Mouse (Mus musculus) kidney, postnatal 0 days (tissue): Measurements from ENCODE around the gene Nfatc4. TPM values are rescaled to one million over a fixed set of nuclear protein-coding genes. Genes with fewer than 3 reads are reported as not detected.

ENCODE experiments used
- ATAC-seq: fragments of 200-750 bp; cut with Nextera tagmentation; replicated peaks from 2 replicates; pipeline ENCODE4 v1.8.0; 2017; ENCODE audit warnings: low read depth, moderate number of reproducible peaks, moderate TSS enrichment, moderate library complexity; ENCODE audit not compliant: low FRiP score
- DNase-seq: peaks from one replicate; pipeline ENCODE4 v3.0.0-alpha.2; 2016; ENCODE audit warnings: low spot score
- H3K27ac ChIP-seq: fragments of 300-500 bp; sonication (generic); 2 replicates; pipeline ENCODE4 v1.5.1; 2014; ENCODE audit warnings: mild to moderate bottlenecking
- H3K27me3 ChIP-seq: fragments of 300-500 bp; sonication (generic); 2 replicates; pipeline ENCODE4 v1.6.1; 2014; ENCODE audit warnings: low read length, mixed read lengths; ENCODE audit not compliant: insufficient read depth
- H3K36me3 ChIP-seq: fragments of 300-500 bp; sonication (generic); 2 replicates; pipeline ENCODE4 v1.6.1; 2014; ENCODE audit warnings: low read length, mixed read lengths; ENCODE audit not compliant: insufficient read depth
- H3K4me1 ChIP-seq: fragments of 300-500 bp; sonication (generic); replicated peaks from 2 replicates; pipeline ENCODE4 v1.6.1; 2014; ENCODE audit warnings: antibody characterized with exemption, low read length, mixed read lengths; ENCODE audit not compliant: insufficient read depth
- H3K4me2 ChIP-seq: fragments of 300-500 bp; sonication (generic); 2 replicates; pipeline ENCODE4 v1.6.1; 2014; ENCODE audit warnings: mild to moderate bottlenecking, low read length, moderate library complexity, mixed read lengths
- H3K4me3 ChIP-seq: fragments of 300-500 bp; sonication (generic); replicated peaks from 2 replicates; pipeline ENCODE4 v1.5.1; 2014; ENCODE audit warnings: low read depth, low read length
- H3K9ac ChIP-seq: fragments of 300-500 bp; sonication (generic); 2 replicates; pipeline ENCODE4 v1.6.1; 2014; ENCODE audit warnings: low read depth, low read length
- H3K9me3 ChIP-seq: fragments of 300-500 bp; sonication (generic); replicated peaks from 2 replicates; pipeline ENCODE4 v1.6.1; 2016; ENCODE audit warnings: low read length, inconsistent platforms, mixed read lengths
- CTCF ChIP-seq: IDR thresholded peaks from 2 replicates; pipeline ENCODE4 v1.5.1; 2016; ENCODE audit warnings: antibody characterized with exemption, low read depth, mild to moderate bottlenecking, moderate library complexity
- WGBS: fragments of 180-500 bp; shearing (Covaris S2); extraction: QIAGEN DNeasy Blood & Tissue Kit; methylation state at CpG from one replicate; pipeline ENCODE4 v1.1.7; 2014; 5-methylcytosine and 5-hydroxymethylcytosine counted together
- polyA plus RNA-seq: library from polyadenylated mRNA; unstranded; fragments of >200 nt; fragmentation: Nextera tagmentation; extraction: Ambion mirVana; gene quantifications from 2 replicates; pipeline ENCODE4 v1.2.1, GENCODE M21; 2015

Gene Nfatc4
- 16.8 and 19.7 TPM in 2 replicates for polyA plus RNA-seq

GRCm38 (mm10) chr14:55822991-55823762, at the start of gene Nfatc4:
TSS of gene Nfatc4 (plus strand) at chr14:55823144.
- no peaks in the 10 kb centered on the region for H3K27me3 ChIP-seq
- H3K4me2 ChIP-seq = peak within 1 kb of the TSS; percentile 95
- ATAC-seq = peak; percentile 86
- peak within 1 kb of the TSS; percentile 84 for H3K9ac ChIP-seq
- peak within 1 kb of the TSS; percentile 94 for H3K27ac ChIP-seq
- TF ChIP-seq CTCF = no peak; the same call in 1 of the 2 replicates
- peaks cover 12% of the 10 kb centered on the region for H3K4me1 ChIP-seq
- H3K36me3 ChIP-seq = no peaks in the 10 kb centered on the region
- under 1% methylated on average over 42 of the region's 46 CpGs for WGBS
- DNase-seq = peak; percentile 95
- peak within 1 kb of the TSS; percentile 73 for H3K4me3 ChIP-seq
- no peaks in the 10 kb centered on the region for H3K9me3 ChIP-seq

GRCm38 (mm10) chr14:55776711-55777110, 46.2 kb upstream of the Nfatc4 start:
- Histone ChIP-seq H3K27me3 (no peaks in the 10 kb centered on the region), H3K4me3 (no peak overlapping the region), H3K9ac (no peak overlapping the region), H3K9me3 (no peaks in the 10 kb centered on the region), H3K27ac (no peak overlapping the region), H3K4me2 (no peak overlapping the region), H3K4me1 (no peaks in the 10 kb centered on the region; the same call in 1 of the 2 replicates), H3K36me3 (no peaks in the 10 kb centered on the region)
- no peak for TF ChIP-seq CTCF
- DNase-seq (no peak), ATAC-seq (no peak)
- 63% methylated on average over 7 of the region's 7 CpGs for WGBS

- ATAC-seq (no peak), DNase-seq (no peak)
- Histone ChIP-seq H3K9me3 (no peaks in the 10 kb centered on the region), H3K4me2 (no peak overlapping the region), H3K4me3 (no peak overlapping the region), H3K9ac (no peak overlapping the region), H3K27ac (no peak overlapping the region), H3K4me1 (peaks cover under 1% of the 10 kb centered on the region; the same call in 1 of the 2 replicates), H3K27me3 (no peaks in the 10 kb centered on the region), H3K36me3 (no peaks in the 10 kb centered on the region)
- no peak for TF ChIP-seq CTCF
- WGBS = 32% methylated on average over 3 of the region's 3 CpGs
Observed at GRCm38 (mm10) chr14:55777176-55777575, 45.8 kb upstream of the Nfatc4 start.

- Histone ChIP-seq H3K27ac (no peak overlapping the region), H3K4me1 (peaks cover 7% of the 10 kb centered on the region), H3K9me3 (no peaks in the 10 kb centered on the region), H3K36me3 (no peaks in the 10 kb centered on the region), H3K9ac (no peak overlapping the region), H3K4me3 (no peak overlapping the region), H3K27me3 (no peaks in the 10 kb centered on the region), H3K4me2 (no peak overlapping the region)
- TF ChIP-seq CTCF = no peak
- no peak for ATAC-seq
- 84% methylated on average over 11 of the region's 11 CpGs for WGBS
- no peak for DNase-seq
Observed at GRCm38 (mm10) chr14:55777806-55778205, 45.1 kb upstream of the Nfatc4 start.

- H3K4me1 ChIP-seq = peaks cover 7% of the 10 kb centered on the region
- 86% methylated on average over 15 of the region's 15 CpGs for WGBS
- TF ChIP-seq CTCF = no peak
- no peaks in the 10 kb centered on the region for H3K27me3 ChIP-seq
- no peak overlapping the region for H3K4me3 ChIP-seq
- no peaks in the 10 kb centered on the region for H3K36me3 ChIP-seq
- ATAC-seq (no peak), DNase-seq (no peak)
- no peak overlapping the region for H3K4me2 ChIP-seq
- H3K9ac ChIP-seq = no peak overlapping the region
- H3K9me3 ChIP-seq = no peaks in the 10 kb centered on the region
- no peak overlapping the region for H3K27ac ChIP-seq
Observed at GRCm38 (mm10) chr14:55778686-55779085, 44.3 kb upstream of the Nfatc4 start.

GRCm38 (mm10) chr14:55779656-55780055, 43.3 kb upstream of the Nfatc4 start:
- H3K4me3 ChIP-seq = no peak overlapping the region

More at GRCm38 (mm10) chr14:55779656-55780055, 43.3 kb upstream of the Nfatc4 start:
- DNase-seq = no peak
- no peaks in the 10 kb centered on the region for H3K9me3 ChIP-seq
- no peaks in the 10 kb centered on the region for H3K36me3 ChIP-seq
- H3K27ac ChIP-seq = no peak overlapping the region
- ATAC-seq = no peak
- WGBS = 60% methylated on average over 16 of the region's 16 CpGs
- H3K9ac ChIP-seq = no peak overlapping the region
- H3K4me1 ChIP-seq = peaks cover 7% of the 10 kb centered on the region
- H3K4me2 ChIP-seq = no peak overlapping the region
- TF ChIP-seq CTCF = no peak
- H3K27me3 ChIP-seq = no peaks in the 10 kb centered on the region
